Mouse (Mus musculus) kidney, adult 11 months (tissue): ENCODE measurements around the gene Cpt1b.
A peak's percentile ranks its signal among the peaks of the same experiment; 100 is the strongest.

ENCODE experiments used
- DNase-seq: peaks from one replicate; pipeline ENCODE4 v3.0.0; 2022

Cpt1b gene

DNA sequence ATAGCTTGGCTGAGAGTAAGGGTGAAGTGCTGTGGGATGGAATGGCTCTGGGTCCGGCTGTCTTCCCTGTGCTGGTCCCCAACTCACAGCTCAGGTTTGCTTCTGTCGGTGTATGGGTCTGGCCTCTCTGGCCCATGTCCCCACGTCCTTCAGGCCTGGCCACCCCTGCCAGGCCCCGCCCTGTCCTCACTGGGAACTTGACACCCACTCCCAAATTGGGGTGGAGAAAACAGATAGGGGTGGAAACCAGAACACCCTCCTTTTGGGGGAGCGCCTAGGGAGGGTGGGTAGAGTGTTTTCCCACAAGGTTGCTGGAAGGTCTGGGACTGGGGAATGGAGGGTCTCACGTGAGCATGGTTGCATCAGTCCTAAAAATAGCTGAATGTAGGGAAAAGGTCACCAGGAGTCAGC, at the start of gene Cpt1b:
Gene Cpt1b, minus strand, starts transcription at position 153 of the 411 bp plus-strand sequence.
- DNase-seq: peak; percentile 82

DNA sequence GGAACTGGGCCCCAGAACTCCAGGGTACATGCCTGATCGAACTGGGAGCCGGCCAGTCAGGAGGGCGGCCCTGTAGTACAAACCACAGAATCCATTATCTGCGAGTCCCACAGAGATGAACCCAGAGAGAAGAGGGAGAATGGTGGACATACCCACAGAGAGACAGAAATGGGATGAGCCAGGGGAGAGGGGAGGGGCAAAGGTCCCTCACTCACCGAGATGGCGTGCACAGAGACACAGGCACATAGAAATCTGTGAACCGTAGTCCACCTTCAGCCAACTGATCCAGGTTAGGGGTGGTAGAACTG, 49.6 kb upstream of the Cpt1b start:
- DNase-seq: peak; percentile 27

DNA sequence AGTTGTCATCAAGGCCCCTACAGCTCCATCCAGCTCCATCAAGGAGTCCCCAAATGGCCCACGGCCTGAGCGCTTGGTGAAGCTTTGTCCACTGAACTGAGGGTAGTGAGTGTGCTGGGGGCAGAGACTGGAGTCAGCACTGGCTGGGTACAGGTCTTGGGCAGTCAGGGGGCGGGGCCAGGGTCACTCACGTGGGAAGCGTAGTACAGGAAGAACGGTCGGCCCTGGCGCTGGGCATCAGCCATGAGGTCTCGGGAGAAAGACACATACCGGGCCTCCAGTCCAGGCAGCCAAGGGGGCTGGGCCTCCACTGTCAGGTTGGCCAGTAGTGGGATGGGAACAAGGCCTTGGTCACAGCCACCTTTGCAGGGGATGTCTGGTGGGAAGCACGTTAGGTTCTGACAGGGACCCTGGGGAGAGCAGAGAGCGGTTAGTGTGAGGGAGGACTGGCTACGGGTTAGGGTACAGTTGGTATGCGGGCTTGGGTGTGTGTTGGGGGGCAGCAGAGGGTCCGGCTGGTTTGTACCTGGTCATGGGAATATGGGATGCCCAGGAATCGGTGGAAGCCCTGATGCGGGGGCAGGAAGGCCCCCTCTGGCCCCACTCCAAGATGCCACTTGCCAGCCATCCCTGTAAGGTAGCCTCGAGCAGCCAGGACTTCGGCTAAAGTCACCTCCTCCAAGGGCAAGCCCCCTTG, 49.1 kb upstream of the Cpt1b start:
- peak; percentile 13 for DNase-seq

DNA sequence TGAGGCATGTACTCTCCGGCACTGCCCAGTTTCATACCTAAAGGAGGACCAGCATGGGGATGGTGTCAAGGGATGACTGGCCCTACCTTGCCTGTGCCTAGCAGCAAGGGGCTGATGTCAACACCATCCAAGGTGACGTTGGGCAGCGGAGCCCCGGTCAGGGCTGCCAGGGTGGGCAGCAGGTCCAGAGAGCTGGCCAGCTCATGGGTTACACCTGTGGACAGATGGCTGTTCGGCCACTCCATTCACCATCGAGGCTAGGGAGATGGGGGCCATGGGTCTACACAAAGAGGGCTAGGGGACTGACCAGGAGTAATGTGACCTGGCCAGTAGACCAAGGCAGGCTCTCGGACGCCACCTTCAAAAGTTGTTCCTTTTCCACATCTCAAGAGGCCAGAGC, 48.3 kb upstream of the Cpt1b start:
- DNase-seq: no peak

DNA sequence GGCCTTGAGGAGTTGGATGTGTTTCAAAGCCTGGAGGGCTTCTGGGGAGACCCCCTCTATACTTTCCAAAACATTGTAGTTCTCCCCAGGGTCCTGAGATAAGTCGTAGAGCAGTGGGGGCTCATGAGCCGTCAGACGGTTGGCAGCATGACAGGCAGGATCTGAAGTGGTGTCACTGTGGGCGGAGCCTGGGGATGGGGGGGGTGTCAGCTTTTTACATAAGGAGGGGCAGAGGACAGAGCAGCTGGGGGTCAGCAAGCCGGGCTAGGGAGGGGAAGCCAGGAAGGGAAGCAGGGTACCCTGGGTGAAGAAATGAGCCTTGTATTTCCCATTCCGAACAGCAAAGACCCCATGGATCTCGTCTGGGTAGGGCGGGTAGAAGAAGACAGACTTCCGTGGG, 47.7 kb upstream of the Cpt1b start:
- DNase-seq: no peak

DNA sequence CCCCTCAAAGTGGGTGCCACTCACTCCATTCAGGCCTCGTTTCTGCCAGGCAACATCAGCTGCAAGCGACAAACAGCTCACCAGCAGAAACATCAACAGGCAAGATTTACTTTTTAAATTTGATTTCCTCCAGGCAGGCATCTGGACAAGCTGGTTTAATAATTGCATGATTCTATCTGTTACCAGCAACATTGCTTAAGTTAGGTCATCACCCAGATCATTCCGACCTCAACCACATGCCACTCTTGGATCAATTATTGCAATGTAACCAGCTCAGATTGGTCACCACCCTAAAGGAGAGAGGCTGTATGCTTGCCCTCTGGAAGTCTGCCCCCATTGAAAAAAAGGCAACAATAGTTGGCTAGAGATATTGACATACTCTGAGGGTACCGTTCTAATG, 45.8 kb upstream of the Cpt1b start:
- no peak for DNase-seq

DNA sequence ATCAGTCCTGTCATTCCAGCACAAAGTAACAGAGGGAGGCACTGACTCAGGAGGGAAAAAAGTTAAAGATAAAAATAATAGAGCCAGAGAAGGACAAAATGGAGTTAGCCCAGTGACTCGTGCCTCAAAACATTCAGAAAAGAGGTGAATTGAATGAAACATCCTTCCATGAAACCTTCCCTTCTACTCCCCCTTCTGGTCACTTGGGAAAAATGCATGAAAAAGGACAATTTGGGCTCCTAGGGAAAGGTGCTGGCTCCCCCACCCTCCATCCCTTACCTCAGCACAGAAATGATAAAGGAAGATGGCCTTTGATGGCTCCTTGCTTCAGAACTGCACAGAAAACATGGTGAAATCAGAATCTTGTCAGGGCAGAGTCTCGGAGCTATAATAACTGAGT, 42.9 kb upstream of the Cpt1b start:
- DNase-seq: no peak

DNA sequence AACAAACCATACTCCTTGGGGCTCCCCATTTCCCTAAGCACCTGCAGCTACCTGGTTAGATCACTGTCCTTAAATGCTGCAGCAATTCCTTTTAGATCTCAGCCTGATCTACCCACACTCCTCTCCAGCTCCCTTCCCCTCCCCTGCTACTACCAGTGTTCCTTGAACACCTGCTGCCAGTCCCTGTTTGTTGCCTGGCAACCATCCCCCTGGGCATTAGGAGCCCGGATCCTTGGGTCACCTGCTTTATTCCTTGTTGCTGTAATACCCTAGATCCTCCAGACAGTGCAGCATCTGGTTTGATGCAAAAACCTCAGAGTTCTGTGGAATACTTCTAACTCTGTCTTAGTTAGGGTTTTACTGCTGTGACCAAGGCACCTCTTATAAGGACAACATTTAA, 39.4 kb upstream of the Cpt1b start:
- no peak for DNase-seq

DNA sequence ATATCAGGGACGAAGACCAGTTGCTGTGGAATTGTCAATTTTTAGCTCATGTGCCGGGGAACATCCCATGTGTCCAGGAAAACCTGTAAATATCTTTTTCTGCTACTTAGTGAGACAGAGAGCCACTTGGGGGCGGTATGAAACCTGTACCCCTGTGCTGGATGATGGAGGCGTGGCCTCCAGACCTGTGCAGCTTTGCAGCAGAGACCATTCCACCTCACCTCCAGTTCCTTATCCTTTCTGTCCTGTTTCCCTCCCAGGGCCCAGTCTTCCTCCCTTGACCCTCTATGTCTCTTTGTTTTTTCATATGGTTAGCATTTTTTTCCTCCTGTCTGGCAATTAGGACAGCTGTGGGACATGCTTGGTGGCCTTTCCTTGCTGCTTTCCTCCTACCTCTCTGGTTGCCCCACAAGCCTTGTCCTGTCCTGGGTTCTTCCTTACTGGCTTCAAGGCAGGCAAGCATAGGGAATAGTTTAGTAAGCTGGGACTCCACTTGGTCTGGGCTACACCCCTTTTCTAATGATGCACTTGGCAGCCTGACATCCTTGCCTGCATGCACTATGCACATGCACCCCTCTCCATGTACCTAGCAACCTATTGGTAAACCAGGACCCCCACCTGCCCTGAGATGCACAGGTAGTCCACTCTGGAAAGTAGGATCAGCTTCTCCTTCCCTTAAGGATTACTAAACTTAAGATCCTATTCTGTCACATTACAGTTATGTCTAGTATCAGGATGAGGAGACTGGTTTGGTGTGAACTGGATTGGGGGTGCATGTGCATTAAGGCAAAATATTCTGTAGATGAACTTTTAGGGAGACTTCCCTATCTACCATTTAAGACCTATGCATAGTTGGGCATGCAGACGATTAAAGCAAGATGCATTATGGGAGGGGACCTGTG, 37.9 kb upstream of the Cpt1b start:
- no peak for DNase-seq

DNA sequence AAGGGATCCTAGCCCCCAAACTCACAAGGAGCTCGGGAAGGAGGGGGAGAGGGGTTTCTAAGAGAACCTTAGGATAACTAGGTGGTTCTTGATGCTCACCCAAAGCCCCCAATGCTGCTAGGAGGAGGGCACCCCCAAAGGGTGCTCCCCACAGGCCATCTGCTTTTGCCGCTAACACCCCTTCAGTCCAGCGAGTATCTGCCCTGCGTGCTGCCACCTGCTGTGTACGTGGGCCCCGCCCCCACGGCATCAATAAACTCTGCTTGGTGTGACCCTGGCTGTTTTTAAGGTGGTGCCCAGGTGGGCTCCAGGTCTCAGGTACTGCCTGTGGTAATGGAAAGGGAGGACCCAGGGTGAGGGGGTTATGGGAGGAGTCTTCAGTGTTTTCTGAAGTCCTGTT, 36.5 kb upstream of the Cpt1b start:
- no peak for DNase-seq

DNA sequence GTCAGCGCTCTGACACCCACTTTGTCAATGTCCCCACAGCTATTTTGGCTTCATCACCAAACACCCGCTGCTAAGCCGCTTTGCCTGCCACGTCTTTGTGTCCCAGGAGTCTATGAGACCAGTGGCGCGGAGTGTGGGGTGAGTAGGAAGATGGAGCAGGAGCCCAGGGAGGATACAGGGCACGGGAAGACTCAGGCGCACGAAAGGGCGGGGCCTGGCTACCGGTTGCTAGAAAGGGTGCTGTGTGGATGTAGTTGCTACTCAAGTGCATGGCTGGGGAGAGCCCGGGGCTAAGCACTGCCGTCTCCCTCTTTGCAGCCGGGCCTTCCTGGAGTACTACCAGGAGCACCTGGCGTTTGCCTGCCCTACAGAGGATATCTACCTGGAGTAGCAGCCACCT, 35.7 kb upstream of the Cpt1b start:
- no peak for DNase-seq

DNA sequence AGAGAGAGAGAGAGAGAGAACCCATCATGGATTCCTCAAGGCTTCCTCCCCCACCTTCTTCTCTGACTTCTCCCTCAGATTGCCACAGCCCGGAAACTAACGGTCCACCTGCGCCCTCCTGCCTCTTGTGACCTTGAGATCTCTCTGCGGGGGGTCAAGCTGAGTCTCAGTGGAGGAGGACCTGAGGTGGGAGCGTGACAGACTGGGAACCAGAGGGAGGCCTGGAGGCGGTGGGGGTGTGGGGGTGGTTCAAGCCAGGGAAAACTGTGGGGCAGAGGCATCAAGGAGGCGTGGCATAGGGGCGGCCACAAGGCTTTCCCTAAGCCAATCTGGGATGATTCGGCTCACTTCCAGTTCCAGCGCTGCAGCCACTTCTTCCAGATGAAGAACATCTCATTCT, 34.6 kb upstream of the Cpt1b start:
- DNase-seq: no peak

DNA sequence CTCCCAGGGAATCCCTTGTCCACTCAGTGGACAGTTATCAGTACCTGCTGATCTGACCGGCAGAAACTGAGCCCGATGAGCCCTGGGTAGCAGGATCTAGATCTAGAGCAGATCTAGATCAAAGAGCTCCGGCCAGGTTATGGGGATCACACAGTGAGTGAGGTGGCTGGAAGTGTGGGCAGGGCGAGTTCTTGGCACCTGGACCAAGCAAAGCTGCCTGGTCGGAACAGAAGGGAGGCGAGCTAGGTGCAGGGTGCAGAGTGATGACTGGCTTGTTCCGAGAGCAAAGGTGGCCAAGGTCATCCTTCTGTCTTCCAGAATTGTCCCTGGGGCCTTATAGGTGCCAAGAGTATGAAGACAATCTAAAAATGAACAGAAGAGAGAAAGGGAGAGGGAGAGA, 34.2 kb upstream of the Cpt1b start:
- no peak for DNase-seq

DNA sequence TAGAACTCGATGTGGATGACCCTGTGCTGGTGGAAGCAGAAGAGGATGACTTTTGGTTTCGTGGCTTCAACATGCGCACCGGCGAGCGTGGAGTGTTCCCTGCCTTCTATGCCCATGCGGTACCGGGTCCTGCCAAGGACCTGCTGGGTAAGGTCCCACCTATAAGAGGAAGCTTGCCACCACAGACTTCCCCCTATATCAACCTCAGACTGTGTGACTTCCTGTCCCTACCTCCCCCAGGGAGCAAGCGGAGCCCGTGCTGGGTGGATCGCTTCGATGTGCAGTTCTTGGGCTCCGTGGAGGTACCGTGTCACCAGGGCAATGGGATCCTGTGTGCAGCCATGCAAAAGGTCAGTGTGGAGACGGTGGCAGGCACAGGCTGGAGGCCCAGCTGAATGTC, 33.3 kb upstream of the Cpt1b start:
- DNase-seq: no peak

DNA sequence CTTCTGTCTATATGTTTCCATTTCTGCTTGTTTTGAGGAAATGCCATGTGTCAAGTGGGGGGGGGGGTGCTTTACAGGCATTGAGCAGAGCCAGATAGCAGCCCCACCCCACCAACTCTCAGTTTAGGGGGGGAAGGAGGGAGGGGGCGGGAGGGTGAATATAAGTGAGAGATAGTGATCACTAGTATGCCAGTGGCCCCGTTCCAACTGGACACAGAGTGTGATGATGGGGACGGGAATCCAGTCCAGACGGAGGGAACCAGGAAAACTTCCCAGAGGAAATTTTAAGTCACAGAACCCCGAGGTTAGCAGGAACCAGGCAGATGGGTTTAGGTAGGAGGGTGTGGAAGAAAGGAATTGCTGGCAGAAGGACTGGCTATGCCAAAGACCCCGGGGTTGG, 30.0 kb upstream of the Cpt1b start:
- DNase-seq: no peak

DNA sequence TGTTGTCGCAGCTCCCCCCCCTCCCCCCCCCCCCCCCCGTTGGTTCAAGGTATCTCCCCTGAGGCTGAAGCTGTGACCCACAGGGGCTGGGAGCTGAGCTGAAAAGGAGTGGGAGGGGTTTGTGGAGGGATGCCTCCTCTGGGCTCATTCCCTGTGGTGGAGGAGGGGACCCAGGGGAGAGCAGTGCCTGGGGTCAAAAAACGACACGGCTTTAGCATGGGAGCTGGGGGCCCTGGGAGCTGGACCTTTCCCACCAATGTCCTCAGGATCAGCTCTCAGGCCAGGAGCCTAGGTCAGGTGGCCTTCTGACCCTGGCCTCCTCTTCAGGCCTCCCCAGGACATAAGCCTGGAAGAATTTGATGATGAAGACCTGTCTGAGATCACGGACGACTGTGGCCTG, 29.2 kb upstream of the Cpt1b start:
- no peak for DNase-seq

DNA sequence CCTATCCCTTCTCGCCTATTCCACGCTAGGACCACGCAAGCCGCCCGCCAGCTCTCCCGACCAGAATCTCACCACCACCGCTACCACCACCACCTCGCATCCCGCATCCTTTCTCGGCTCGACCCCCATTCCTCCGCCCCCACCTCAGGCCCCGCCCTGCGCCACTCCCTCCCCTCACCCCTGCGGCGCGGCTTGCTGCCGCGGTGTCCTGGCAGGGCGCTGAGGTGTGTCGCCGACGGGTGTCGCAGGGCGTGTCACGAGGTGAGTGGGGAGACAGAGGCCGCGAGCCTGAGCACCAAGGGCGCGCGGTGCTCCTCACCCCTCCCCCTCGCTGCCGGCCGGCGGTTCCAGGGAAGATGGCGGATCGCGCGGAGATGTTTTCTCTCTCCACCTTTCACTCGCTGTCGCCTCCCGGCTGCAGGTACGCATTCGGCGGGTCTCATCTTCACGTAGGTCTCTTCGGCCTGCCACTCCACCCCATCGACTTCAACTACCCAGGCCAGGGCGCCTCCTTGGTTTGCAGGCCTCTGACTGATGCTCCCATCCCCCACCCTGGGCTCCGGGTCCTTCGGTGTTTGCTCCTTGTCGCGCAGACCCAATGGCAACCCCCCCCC, 28.3 kb upstream of the Cpt1b start, which contains the start of gene Mapk8ip2:
Gene Mapk8ip2, plus strand, starts transcription at position 49 of the 614 bp plus-strand sequence.
- DNase-seq: no peak

DNA sequence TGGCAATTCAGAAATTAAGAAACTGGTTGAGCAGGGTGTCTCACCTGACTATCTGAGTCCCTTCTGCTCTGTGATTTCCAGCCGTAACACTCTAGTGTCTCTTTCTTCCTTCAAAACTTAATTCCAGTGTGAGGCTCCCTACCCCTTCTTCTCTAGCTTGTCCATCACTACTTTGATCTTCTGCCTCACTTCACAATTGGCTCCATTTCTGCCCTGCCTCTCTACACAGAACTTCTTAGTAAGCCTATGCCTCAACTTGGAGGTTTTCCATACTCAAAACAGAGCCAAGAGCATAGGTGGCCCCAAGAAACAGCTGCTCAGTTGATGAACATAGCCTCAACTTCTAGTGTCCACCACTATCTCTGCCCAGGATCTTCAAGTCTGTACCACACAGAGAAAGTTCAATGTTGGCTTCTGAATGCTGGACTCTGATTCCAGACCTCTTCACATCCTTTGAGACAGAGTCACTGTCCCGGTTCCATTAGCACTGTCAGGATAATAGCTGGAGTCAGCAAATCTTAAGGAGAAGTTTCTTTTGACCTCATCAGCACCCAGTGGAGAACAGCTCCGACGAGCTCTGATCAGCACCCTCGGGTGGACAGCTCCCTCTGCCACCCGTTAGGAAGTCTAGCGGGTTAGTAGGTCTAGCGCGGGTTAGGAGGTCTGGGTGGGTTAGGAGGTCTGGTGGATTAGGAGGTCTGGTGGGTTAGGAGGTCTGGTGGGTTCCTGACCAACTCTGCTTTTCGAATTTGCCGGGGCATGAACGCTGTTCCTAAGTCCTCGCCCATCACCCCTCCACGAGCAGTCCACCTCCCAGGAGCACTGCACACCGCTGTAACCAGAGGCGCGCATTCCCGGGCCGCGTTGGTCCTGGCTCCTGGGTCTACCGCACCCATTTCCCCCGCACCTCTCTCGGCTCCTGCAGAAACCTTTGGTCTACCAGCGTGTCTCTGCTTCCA, 27.5 kb upstream of the Cpt1b start:
- peak; percentile 34 for DNase-seq

DNA sequence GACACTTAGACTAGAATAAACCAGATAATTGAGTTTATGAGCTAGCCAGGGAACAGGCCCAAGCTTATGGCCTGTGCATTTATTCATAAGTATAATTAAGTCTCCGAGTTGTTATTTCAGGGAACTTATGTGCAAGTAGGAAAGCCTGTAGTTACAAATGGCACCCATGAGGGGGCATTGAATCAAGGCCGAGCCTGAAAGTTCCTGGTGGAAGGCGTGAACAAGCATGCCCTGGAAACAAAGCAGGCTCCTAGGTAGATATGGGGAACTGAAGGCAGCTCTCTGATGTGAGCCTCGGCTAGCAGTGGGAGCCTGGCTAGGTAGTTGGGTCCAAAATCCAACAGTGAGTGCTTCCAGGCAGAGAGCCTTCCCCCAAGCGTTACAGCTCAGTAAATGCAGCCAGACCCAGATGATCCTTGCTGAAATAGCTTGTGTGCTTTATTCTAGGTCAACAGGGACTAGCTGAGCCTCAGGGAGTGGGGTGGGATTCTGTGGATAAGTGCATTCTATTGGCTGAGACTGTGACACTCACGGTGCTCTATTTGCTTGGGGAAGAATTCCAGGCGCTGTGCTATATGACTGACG, 16.9 kb upstream of the Cpt1b start:
- DNase-seq: no peak

DNA sequence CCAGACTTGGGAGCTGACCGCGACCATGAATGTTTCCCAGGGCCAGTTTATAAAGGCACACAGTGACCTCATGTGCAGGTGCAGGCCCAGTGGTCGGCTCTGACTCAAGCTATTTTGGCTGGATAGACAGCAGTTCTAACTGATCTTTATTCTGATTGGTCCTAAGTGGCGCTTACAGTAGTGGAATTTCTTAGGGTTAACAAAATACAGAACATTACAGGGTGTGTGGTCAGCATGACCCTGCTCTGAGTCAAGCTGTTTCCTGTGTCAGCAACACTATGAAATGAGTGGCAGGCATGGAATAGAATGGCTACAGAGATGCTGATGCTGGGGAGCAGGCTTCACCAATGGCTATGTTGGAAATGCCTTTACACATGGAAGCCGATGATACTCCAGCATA, 10.2 kb upstream of the Cpt1b start:
- no peak for DNase-seq

DNA sequence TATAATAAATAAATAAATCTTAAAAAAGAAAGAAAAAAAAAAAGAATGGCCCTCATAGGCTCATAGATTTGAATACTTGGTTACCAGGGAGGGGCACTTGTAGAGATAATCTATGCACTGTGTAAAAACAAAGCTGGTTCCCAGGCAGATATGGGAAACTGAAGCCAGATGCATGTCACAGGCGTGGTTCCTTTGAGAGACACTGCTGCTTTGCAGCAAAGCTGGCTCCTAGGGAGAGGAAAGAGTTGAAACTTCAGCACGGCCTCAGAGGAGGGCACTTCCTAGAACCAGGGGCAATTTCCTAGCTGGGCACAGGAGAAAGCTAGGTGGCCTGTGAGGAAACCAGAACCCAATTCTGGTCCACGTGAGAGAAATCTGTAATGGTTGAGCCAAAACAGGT, 8.5 kb upstream of the Cpt1b start:
- no peak for DNase-seq

DNA sequence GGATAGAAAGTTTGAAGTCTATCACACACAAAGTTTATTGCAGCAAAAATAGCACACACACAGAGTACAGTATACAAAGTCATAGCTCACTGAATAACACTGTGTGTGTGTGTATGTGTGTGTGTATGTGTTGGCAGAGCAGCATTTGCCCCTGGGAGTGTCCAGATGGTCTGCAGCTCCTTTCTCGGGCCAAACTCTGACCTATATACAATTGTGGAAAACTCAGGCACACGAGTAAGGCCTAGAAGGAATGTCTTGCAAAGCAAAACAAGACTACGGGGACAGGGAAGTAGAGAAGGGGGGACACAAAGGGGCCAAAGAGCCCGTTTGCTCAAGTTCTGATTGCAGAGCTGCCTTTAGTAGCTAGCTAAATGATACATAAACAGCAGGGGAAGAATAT, 7.3 kb upstream of the Cpt1b start:
- no peak for DNase-seq

DNA sequence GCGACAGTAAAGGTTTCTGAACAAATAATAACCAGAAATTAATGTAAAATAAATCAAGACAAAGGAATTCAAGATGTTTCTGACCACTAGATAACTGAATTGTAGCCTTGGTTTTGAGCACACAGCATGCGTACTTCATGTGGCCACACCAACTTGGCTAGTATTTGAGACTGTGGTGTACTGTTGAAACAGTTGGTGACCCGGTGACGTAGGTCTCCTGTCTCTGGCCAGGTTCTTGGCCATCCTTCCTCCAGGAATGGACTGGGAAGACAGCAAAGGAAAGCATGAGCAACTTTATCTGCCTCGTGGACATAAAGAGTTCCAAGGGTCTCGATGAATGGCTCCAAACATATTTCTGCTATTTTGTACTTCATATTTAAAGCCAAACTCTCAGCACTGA, 6.1 kb upstream of the Cpt1b start:
- DNase-seq: no peak
